ENCODE assay signal across 8 mouse cellular contexts in genomic region chr11:74650576-74651100, GRCm38 (mm10). TPM values are rescaled to one million over a fixed set of nuclear protein-coding genes. Genes with fewer than 3 reads are reported as not detected.
A peak's percentile ranks its signal among the peaks of the same experiment; 100 is the strongest.
DNase-seq lines count a peak whose midpoint lies in the region; ATAC-seq and TF ChIP-seq lines count a peak whose summit lies in the region.

No protein-coding gene starts in this region.

- H3K36me3 ChIP-seq in heart, embryonic 15.5 days: no peaks in the 10 kb centered on the region
- H3K36me3 ChIP-seq in MEL (ENCODE audit: control insufficient read depth in 1 of 2, insufficient read depth in 2 of 2, low read length in 2 of 2): peaks cover 1 to 39% of the 10 kb centered on the region in 2 experiments; a peak in 3 of 4 replicates
- no peaks in the 10 kb centered on the region for H3K36me3 ChIP-seq in hindbrain, embryonic 11.5 days (ENCODE audit: control insufficient read depth, insufficient read depth, low read length)
- H3K36me3 ChIP-seq in midbrain, embryonic 11.5 days (ENCODE audit: control insufficient read depth, insufficient read depth, low read length): no peaks in the 10 kb centered on the region

- peak overlapping the region; percentile 93 for H3K27ac ChIP-seq in heart, embryonic 15.5 days
- H3K27ac ChIP-seq in MEL (ENCODE audit: control insufficient read depth, low read depth, low read length): no peak overlapping the region
- no peak overlapping the region for H3K27ac ChIP-seq in hindbrain, embryonic 11.5 days (ENCODE audit: low read depth, low read length)
- no peak overlapping the region for H3K27ac ChIP-seq in midbrain, embryonic 11.5 days (ENCODE audit: low read depth, low read length)

- peak overlapping the region; percentile 95 for H3K9ac ChIP-seq in heart, embryonic 15.5 days
- peak overlapping the region; percentile 87 for H3K9ac ChIP-seq in MEL (ENCODE audit: control insufficient read depth, low read depth, low read length, poor library complexity, severe bottlenecking)
- no peak overlapping the region for H3K9ac ChIP-seq in hindbrain, embryonic 11.5 days (ENCODE audit: low read depth, low read length)
- H3K9ac ChIP-seq in midbrain, embryonic 11.5 days (ENCODE audit: low read length): peak overlapping the region; percentile 2; the same call in 1 of the 2 replicates

- WGBS in heart, embryonic 15.5 days: 33% methylated on average over 4 of the region's 4 CpGs
- WGBS in hindbrain, embryonic 11.5 days: 71% methylated on average over 4 of the region's 4 CpGs
- WGBS in midbrain, embryonic 11.5 days: 71% methylated on average over 4 of the region's 4 CpGs

- peaks cover 62% of the 10 kb centered on the region for H3K79me2 ChIP-seq in MEL (ENCODE audit: control insufficient read depth, insufficient read depth, low read length, poor library complexity)

- peak overlapping the region; percentile 97 for H3K4me3 ChIP-seq in heart, embryonic 15.5 days
- peak overlapping the region; percentile 87 to 88 for H3K4me3 ChIP-seq in MEL (ENCODE audit: control insufficient read depth in 1 of 2, insufficient read depth in 1 of 2, low read depth in 2 of 2, low read length in 2 of 2)
- H3K4me3 ChIP-seq in hindbrain, embryonic 11.5 days (ENCODE audit: low read depth, low read length): peak overlapping the region; percentile 95
- peak overlapping the region; percentile 92; the same call in 1 of the 2 replicates for H3K4me3 ChIP-seq in midbrain, embryonic 11.5 days (ENCODE audit: low read depth, low read length)

- TF ChIP-seq EP300 in MEL (IDR thresholded peaks at IDR 0.05; ENCODE audit: low read depth in 1 of 2, low read length in 2 of 2): no peak

- peak overlapping the region; percentile 83 for H3K4me2 ChIP-seq in heart, embryonic 15.5 days
- H3K4me2 ChIP-seq in hindbrain, embryonic 11.5 days (replicated peaks; ENCODE audit: low read depth, low read length): peak overlapping the region; percentile 94
- peak overlapping the region; percentile 98 for H3K4me2 ChIP-seq in midbrain, embryonic 11.5 days

- H3K27me3 ChIP-seq in heart, embryonic 15.5 days: no peaks in the 10 kb centered on the region
- no peaks in the 10 kb centered on the region for H3K27me3 ChIP-seq in MEL (ENCODE audit: control insufficient read depth in 1 of 2, insufficient read depth in 2 of 2, low read length in 2 of 2)
- H3K27me3 ChIP-seq in hindbrain, embryonic 11.5 days (ENCODE audit: control insufficient read depth, insufficient read depth, low read length): no peaks in the 10 kb centered on the region
- H3K27me3 ChIP-seq in midbrain, embryonic 11.5 days (ENCODE audit: control insufficient read depth, insufficient read depth, low read length): no peaks in the 10 kb centered on the region

- no peak for TF ChIP-seq RAD21 in MEL (IDR thresholded peaks at IDR 0.05; ENCODE audit: low read depth, low read length)

- no peak for TF ChIP-seq POLR2A in MEL (IDR thresholded peaks at IDR 0.05; ENCODE audit: control insufficient read depth in 1 of 2, insufficient read depth in 1 of 2, low read depth in 1 of 2, low read length in 2 of 2, poor library complexity in 1 of 2)

- DNase-seq in heart, adult 8-10 months (ENCODE audit: low spot score): no peak
- DNase-seq in MEL (ENCODE audit: low read depth, low spot score): no peak
- DNase-seq in hindbrain, embryonic 11.5 days (ENCODE audit: low spot score): no peak
- peak; percentile 76 for DNase-seq in midbrain, embryonic 11.5 days (ENCODE audit: low spot score, missing footprints)
- DNase-seq in urinary bladder, adult 2 months (ENCODE audit: low spot score): no peak
- DNase-seq in left cerebral cortex, adult 8-10 months (ENCODE audit: low spot score in 2 of 2): no peak

- TF ChIP-seq CTCF in MEL (IDR thresholded peaks at IDR 0.05 in 2 of 3, conservative IDR thresholded peaks at IDR 0.05 in 1 of 3; ENCODE audit: control insufficient read depth in 1 of 3, insufficient read depth in 1 of 3, low read depth in 2 of 3, low read length in 3 of 3, poor library complexity in 1 of 3, severe bottlenecking in 1 of 3): no peak

- ATAC-seq in heart, embryonic 15.5 days (replicated peaks; ENCODE audit: insufficient number of reproducible peaks, insufficient read depth, low FRiP score, low read depth): no peak
- no peak for ATAC-seq in hindbrain, embryonic 11.5 days (ENCODE audit: low FRiP score)
- no peak for ATAC-seq in midbrain, embryonic 11.5 days (ENCODE audit: low FRiP score)
- ATAC-seq in inflammation-experienced regulatory T-cells, adult 6 months: no peak

- no peaks in the 10 kb centered on the region for H3K9me3 ChIP-seq in heart, embryonic 15.5 days (replicated peaks)
- H3K9me3 ChIP-seq in MEL (replicated peaks; ENCODE audit: insufficient read depth, low read length): no peaks in the 10 kb centered on the region
- no peaks in the 10 kb centered on the region for H3K9me3 ChIP-seq in hindbrain, embryonic 11.5 days (ENCODE audit: control insufficient read depth, low read length)
- H3K9me3 ChIP-seq in midbrain, embryonic 11.5 days (ENCODE audit: control insufficient read depth, low read length): no peaks in the 10 kb centered on the region

- peaks cover 63% of the 10 kb centered on the region for H3K4me1 ChIP-seq in heart, embryonic 15.5 days (replicated peaks)
- H3K4me1 ChIP-seq in MEL (ENCODE audit: control insufficient read depth in 1 of 2, insufficient read depth in 2 of 2, low read length in 2 of 2): peaks cover 8 to 41% of the 10 kb centered on the region in 2 experiments; a peak in 3 of 4 replicates
- peaks cover 13% of the 10 kb centered on the region; the same call in 1 of the 2 replicates for H3K4me1 ChIP-seq in hindbrain, embryonic 11.5 days (replicated peaks; ENCODE audit: control insufficient read depth, insufficient read depth, low read length)
- peaks cover 26% of the 10 kb centered on the region for H3K4me1 ChIP-seq in midbrain, embryonic 11.5 days (ENCODE audit: control insufficient read depth, insufficient read depth, low read length)

TF ChIP-seq in MEL, 35 proteins besides CTCF, POLR2A, EP300 and RAD21 (continues in another document):
- TF ChIP-seq TAL1 (IDR thresholded peaks at IDR 0.05; ENCODE audit: low read length) (no peak), POLR2AphosphoS5 (IDR thresholded peaks at IDR 0.05; ENCODE audit: borderline replicate concordance, low read depth, low read length) (no peak), USF2 (IDR thresholded peaks at IDR 0.05; ENCODE audit: borderline replicate concordance in 1 of 2, insufficient read depth in 1 of 2, low read depth in 1 of 2, low read length in 2 of 2) (no peak), ZMIZ1 (IDR thresholded peaks at IDR 0.05; ENCODE audit: low read depth, low read length) (no peak), MEF2A (IDR thresholded peaks at IDR 0.05; ENCODE audit: extremely low read depth, insufficient replicate concordance, low read depth, low read length, poor library complexity, severe bottlenecking) (no peak), ELF1 (IDR thresholded peaks at IDR 0.05; ENCODE audit: low read depth, low read length) (no peak), SMC3 (IDR thresholded peaks at IDR 0.05; ENCODE audit: low read depth, low read length) (no peak), TCF12 (IDR thresholded peaks at IDR 0.05; ENCODE audit: low read depth, low read length) (no peak), GATA1 (IDR thresholded peaks at IDR 0.05; ENCODE audit: low read depth, low read length) (no peak), MXI1 (IDR thresholded peaks at IDR 0.05; ENCODE audit: low read depth, low read length) (no peak), NRF1 (IDR thresholded peaks at IDR 0.05; ENCODE audit: insufficient read depth, low read depth, low read length, poor library complexity, severe bottlenecking) (no peak)

RNA-seq across cellular contexts. Expression of gene Cluh, which starts 1.3 kb away (rescaled TPM):
- polyA plus RNA-seq in heart, embryonic 15.5 days (2015; fragmentation: Nextera tagmentation; extraction: Ambion mirVana): 54.7 and 63.4 TPM in 2 replicates
- 100 to 1,000 TPM; 210 to 221 (median 215) TPM for total RNA-seq in heart, adult 8-10 months (2022)
- total RNA-seq in MEL (2012; rRNA removed): 107 and 115 TPM in 2 replicates
- 100 to 1,000 TPM in 1 of 2 experiments, 10 to 100 TPM in 1; 53.8 to 135 TPM for polyA plus RNA-seq in MEL (2012; ENCODE audit: insufficient read depth in 1 of 2, insufficient read length in 2 of 2, low read depth in 1 of 2, low replicate concordance in 2 of 2, missing spikeins in 1 of 2)
- polyA plus RNA-seq in hindbrain, embryonic 11.5 days (2014; fragmentation: Nextera tagmentation; extraction: Ambion mirVana): 8.0 and 8.9 TPM in 2 replicates
- 9.2 and 10.8 TPM in 2 replicates for polyA plus RNA-seq in midbrain, embryonic 11.5 days (2014; fragmentation: Nextera tagmentation; extraction: Ambion mirVana)
- 50.0 and 61.8 TPM in 2 replicates for polyA plus RNA-seq in urinary bladder, adult 2 months (2012; rRNA removed)
- total RNA-seq in left cerebral cortex, adult 8-10 months (2022): 10 to 100 TPM; 63.0 to 77.5 (median 73.7) TPM
- polyA plus RNA-seq in inflammation-experienced regulatory T-cells, adult 6 months (2017; shearing (Covaris generic)): 10 to 100 TPM in 2 of 3 experiments, 1 to 10 TPM in 1; 5.9 to 11.2 (median 10.1) TPM

RNA-seq across cellular contexts. Expression of gene Ccdc92b, which starts 31.2 kb away (rescaled TPM):
- polyA plus RNA-seq in heart, embryonic 15.5 days (2015; fragmentation: Nextera tagmentation; extraction: Ambion mirVana): 0.33 and 0.51 TPM in 2 replicates
- under 1 TPM; 0.09 to 0.47 (median 0.21) TPM for total RNA-seq in heart, adult 8-10 months (2022)
- 0.12 and 0.13 TPM in 2 replicates for total RNA-seq in MEL (2012; rRNA removed)
- polyA plus RNA-seq in MEL (2012; ENCODE audit: insufficient read depth in 1 of 2, insufficient read length in 2 of 2, low read depth in 1 of 2, low replicate concordance in 2 of 2, missing spikeins in 1 of 2): 1 to 10 TPM in 1 of 2 experiments, not detected in 1; 1.3 TPM
- polyA plus RNA-seq in hindbrain, embryonic 11.5 days (2014; fragmentation: Nextera tagmentation; extraction: Ambion mirVana): 1.2 and 1.7 TPM in 2 replicates
- 1.1 and 1.6 TPM in 2 replicates for polyA plus RNA-seq in midbrain, embryonic 11.5 days (2014; fragmentation: Nextera tagmentation; extraction: Ambion mirVana)
- 0.55 and 0.59 TPM in 2 replicates for polyA plus RNA-seq in urinary bladder, adult 2 months (2012; rRNA removed)
- total RNA-seq in left cerebral cortex, adult 8-10 months (2022): 10 to 100 TPM; 30.5 to 36.7 (median 32.7) TPM
- polyA plus RNA-seq in inflammation-experienced regulatory T-cells, adult 6 months (2017; shearing (Covaris generic)): not detected

RNA-seq across cellular contexts. Expression of gene Rap1gap2, which starts 39.9 kb away (rescaled TPM):
- 3.8 and 4.2 TPM in 2 replicates for polyA plus RNA-seq in heart, embryonic 15.5 days (2015; fragmentation: Nextera tagmentation; extraction: Ambion mirVana)
- total RNA-seq in heart, adult 8-10 months (2022): 10 to 100 TPM; 74.3 to 93.7 (median 83.1) TPM
- 10.1 and 13.2 TPM in 2 replicates for total RNA-seq in MEL (2012; rRNA removed)
- 1 to 10 TPM in 1 of 2 experiments, not detected in 1; 5.8 TPM for polyA plus RNA-seq in MEL (2012; ENCODE audit: insufficient read depth in 1 of 2, insufficient read length in 2 of 2, low read depth in 1 of 2, low replicate concordance in 2 of 2, missing spikeins in 1 of 2)
- 2.7 and 3.1 TPM in 2 replicates for polyA plus RNA-seq in hindbrain, embryonic 11.5 days (2014; fragmentation: Nextera tagmentation; extraction: Ambion mirVana)
- polyA plus RNA-seq in midbrain, embryonic 11.5 days (2014; fragmentation: Nextera tagmentation; extraction: Ambion mirVana): 2.5 TPM in 2 replicates
- 32.4 and 32.5 TPM in 2 replicates for polyA plus RNA-seq in urinary bladder, adult 2 months (2012; rRNA removed)
- 100 to 1,000 TPM; 154 to 168 (median 162) TPM for total RNA-seq in left cerebral cortex, adult 8-10 months (2022)
- 10 to 100 TPM in 1 of 3 experiments, 1 to 10 TPM in 1, under 1 TPM in 1; 0.63 to 11.9 (median 1.6) TPM for polyA plus RNA-seq in inflammation-experienced regulatory T-cells, adult 6 months (2017; shearing (Covaris generic))
